15 mouse cellular contexts compared by ENCODE assay signal in the genomic region with DNA sequence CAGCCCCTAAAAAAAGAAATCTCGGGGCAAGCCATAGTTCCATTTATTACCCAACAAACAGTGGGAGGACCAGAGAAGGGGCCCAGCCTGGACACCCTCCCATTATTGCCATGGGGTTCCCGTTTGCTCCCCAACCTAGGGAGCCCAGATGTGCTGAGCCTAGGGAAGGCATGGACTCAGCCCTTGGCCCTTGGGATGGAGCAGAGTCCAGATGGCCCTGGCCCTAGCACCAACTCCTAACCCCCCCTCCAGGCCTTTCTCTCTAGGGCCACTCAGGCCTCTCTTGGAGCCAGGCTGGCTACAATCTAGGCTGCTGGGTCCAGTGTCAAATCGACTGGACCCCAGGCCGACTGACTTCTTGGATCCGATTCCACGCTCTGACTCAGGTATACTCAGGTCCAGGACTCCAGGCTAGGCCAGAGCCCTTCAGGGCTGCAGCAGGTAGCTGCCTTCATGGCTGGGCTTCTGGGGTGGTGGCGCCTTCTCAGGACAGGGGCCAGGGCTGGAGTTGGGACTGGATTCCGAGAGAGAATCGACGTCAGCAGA. TPM values are rescaled to one million over a fixed set of nuclear protein-coding genes. Genes with fewer than 3 reads are reported as not detected.
DNase-seq lines count a peak whose midpoint lies in the region; ATAC-seq and TF ChIP-seq lines count a peak whose summit lies in the region.
"Had no signal": no experiment of that assay in that cellular context is flagged by ENCODE, and none has a peak within 500 bp of the region (broad histone marks: within the 10 kb centered on the region; RNA-seq: fewer than 3 reads in every experiment).

No protein-coding gene starts in this region.

- no peak overlapping the region for H3K4me3 ChIP-seq in kidney, embryonic 14.5 days (ENCODE audit: low read length)
- no peak overlapping the region for H3K4me3 ChIP-seq in forebrain, embryonic 13.5 days
- H3K4me3 ChIP-seq in hindbrain, postnatal 0 days (ENCODE audit: low read length) = 0 out of 2 replicates have a peak overlapping the region, but pooled peaks have one; percentile 61
- peak overlapping the region; percentile 71; the same call in 1 of the 2 replicates for H3K4me3 ChIP-seq in neural tube, embryonic 14.5 days (ENCODE audit: low read depth, low read length)

- peaks cover 28% of the 10 kb centered on the region for H3K4me1 ChIP-seq in kidney, embryonic 14.5 days (ENCODE audit: control insufficient read depth, insufficient read depth, low read length)
- H3K4me1 ChIP-seq in forebrain, embryonic 13.5 days = peaks cover 43% of the 10 kb centered on the region
- H3K4me1 ChIP-seq in hindbrain, postnatal 0 days (ENCODE audit: insufficient read depth, low read length) = peaks cover 41% of the 10 kb centered on the region
- H3K4me1 ChIP-seq in neural tube, embryonic 14.5 days (ENCODE audit: control insufficient read depth, insufficient read depth, low read length) = peaks cover 39% of the 10 kb centered on the region

- no peaks in the 10 kb centered on the region for H3K36me3 ChIP-seq in kidney, embryonic 14.5 days (ENCODE audit: control insufficient read depth, insufficient read depth, low read length)
- peaks cover 16% of the 10 kb centered on the region; the same call in 1 of the 2 replicates for H3K36me3 ChIP-seq in forebrain, embryonic 13.5 days (ENCODE audit: poor library complexity, severe bottlenecking)
- H3K36me3 ChIP-seq in hindbrain, postnatal 0 days (ENCODE audit: insufficient read depth, low read length) = no peaks in the 10 kb centered on the region
- no peaks in the 10 kb centered on the region for H3K36me3 ChIP-seq in neural tube, embryonic 14.5 days (ENCODE audit: control insufficient read depth, insufficient read depth, low read length)
- H3K36me3 ChIP-seq: stomach, embryonic 15.5 days had no signal

- 0 out of 2 replicates have a peak overlapping the region, but pooled peaks have one; percentile 93 for H3K4me2 ChIP-seq in kidney, embryonic 14.5 days (replicated peaks; ENCODE audit: low read depth, low read length)
- peak overlapping the region; percentile 73 for H3K4me2 ChIP-seq in forebrain, embryonic 13.5 days
- peak overlapping the region; percentile 69 for H3K4me2 ChIP-seq in hindbrain, postnatal 0 days (ENCODE audit: low read depth, low read length)
- H3K4me2 ChIP-seq in neural tube, embryonic 14.5 days (ENCODE audit: low read depth, low read length) = peak overlapping the region; percentile 41

- no peak for ATAC-seq in kidney, embryonic 14.5 days (ENCODE audit: low FRiP score, low TSS enrichment)
- ATAC-seq in forebrain, embryonic 13.5 days = no peak
- no peak for ATAC-seq in hindbrain, postnatal 0 days
- ATAC-seq in neural tube, embryonic 14.5 days (ENCODE audit: low read depth) = no peak
- ATAC-seq in megakaryocyte-erythroid progenitor cell, adult 5-6 weeks (replicated peaks; ENCODE audit: low FRiP score, low TSS enrichment, poor library complexity, severe bottlenecking) = no peak
- ATAC-seq: CD4-positive, CD25-positive, alpha-beta regulatory T cell, adult 4 months; Patski had no signal

- H3K9me3 ChIP-seq in kidney, embryonic 14.5 days (ENCODE audit: control insufficient read depth, low read length) = no peaks in the 10 kb centered on the region
- H3K9me3 ChIP-seq in forebrain, embryonic 13.5 days (replicated peaks) = no peaks in the 10 kb centered on the region
- H3K9me3 ChIP-seq in hindbrain, postnatal 0 days (ENCODE audit: low read length) = no peaks in the 10 kb centered on the region
- no peaks in the 10 kb centered on the region for H3K9me3 ChIP-seq in neural tube, embryonic 14.5 days (ENCODE audit: control insufficient read depth, low read length)
- H3K9me3 ChIP-seq: stomach, embryonic 15.5 days had no signal

- no peaks in the 10 kb centered on the region for H3K27me3 ChIP-seq in kidney, embryonic 14.5 days (ENCODE audit: control insufficient read depth, insufficient read depth, low read length)
- peaks cover 11% of the 10 kb centered on the region for H3K27me3 ChIP-seq in forebrain, embryonic 13.5 days
- H3K27me3 ChIP-seq in hindbrain, postnatal 0 days (ENCODE audit: insufficient read depth, low read length) = no peaks in the 10 kb centered on the region
- H3K27me3 ChIP-seq in neural tube, embryonic 14.5 days (ENCODE audit: control insufficient read depth, insufficient read depth, low read length) = no peaks in the 10 kb centered on the region
- H3K27me3 ChIP-seq: Patski had no signal

- TF ChIP-seq CTCF in hindbrain, postnatal 0 days (IDR thresholded peaks at IDR 0.05; ENCODE audit: low read depth) = no peak

- intact Hi-C loops in left cerebral cortex, postnatal 10 days (cut with DNase I) = no loop called here
- intact Hi-C loops in heart, postnatal 14 days (cut with DNase I) = no loop called here

- DNase-seq in kidney, postnatal 36 days = no peak
- no peak for DNase-seq in hindbrain, postnatal 0 days (ENCODE audit: low spot score)
- DNase-seq in left cerebral cortex, postnatal 10 days (ENCODE audit: extremely low spot score in 1 of 2, low spot score in 2 of 2) = no peak
- DNase-seq in heart, postnatal 14 days = no peak
- DNase-seq: kidney, adult 11 months; layer of hippocampus, postnatal 36 days; lung, adult 2 months; right cerebral cortex, adult 18-20 months had no signal

- 91% methylated on average over 10 of the region's 10 CpGs for WGBS in kidney, embryonic 14.5 days
- WGBS in forebrain, embryonic 13.5 days = 93% methylated on average over 10 of the region's 10 CpGs
- 93% methylated on average over 10 of the region's 10 CpGs for WGBS in hindbrain, postnatal 0 days
- 84% methylated on average over 10 of the region's 10 CpGs for WGBS in neural tube, embryonic 14.5 days

- no peak overlapping the region for H3K9ac ChIP-seq in kidney, embryonic 14.5 days (ENCODE audit: low read depth, low read length)
- peak overlapping the region; percentile 96 for H3K9ac ChIP-seq in forebrain, embryonic 13.5 days
- H3K9ac ChIP-seq in hindbrain, postnatal 0 days (replicated peaks; ENCODE audit: low read length) = peak overlapping the region; percentile 93
- H3K9ac ChIP-seq in neural tube, embryonic 14.5 days (replicated peaks; ENCODE audit: low read depth, low read length) = peak overlapping the region; percentile 93
- H3K9ac ChIP-seq: stomach, embryonic 15.5 days had no signal

- H3K27ac ChIP-seq in kidney, embryonic 14.5 days (ENCODE audit: low read depth, low read length) = no peak overlapping the region
- H3K27ac ChIP-seq in forebrain, embryonic 13.5 days = no peak overlapping the region
- H3K27ac ChIP-seq in hindbrain, postnatal 0 days = peak overlapping the region; percentile 88; the same call in 1 of the 2 replicates
- H3K27ac ChIP-seq in neural tube, embryonic 14.5 days (ENCODE audit: low read depth, low read length) = no peak overlapping the region
- H3K27ac ChIP-seq: stomach, embryonic 15.5 days had no signal

RNA-seq across cellular contexts. Expression of a gene that starts 1.9 kb away (rescaled TPM):
- polyA plus RNA-seq in kidney, embryonic 14.5 days (2014; fragmentation: Nextera tagmentation; extraction: Ambion mirVana) = 23.2 and 23.5 TPM in 2 replicates
- polyA plus RNA-seq in forebrain, embryonic 13.5 days (2015; fragmentation: Nextera tagmentation; extraction: Ambion mirVana) = 47.8 and 50.6 TPM in 2 replicates
- 179 and 205 TPM in 2 replicates for total RNA-seq in hindbrain, postnatal 0 days (2014; rRNA removed)
- polyA plus RNA-seq in hindbrain, postnatal 0 days (2015; fragmentation: Nextera tagmentation; extraction: Ambion mirVana) = 139 and 141 TPM in 2 replicates
- 109 and 134 TPM in 2 replicates for polyA plus RNA-seq in neural tube, embryonic 14.5 days (2014; fragmentation: Nextera tagmentation; extraction: Ambion mirVana)
- total RNA-seq in megakaryocyte-erythroid progenitor cell, adult 5-6 weeks (2014; fragmentation: Nextera tagmentation) = not detected in 2 replicates
- not detected in 2 replicates for total RNA-seq in megakaryocyte-erythroid progenitor cell, adult 5-6 weeks (2017)
- 10 to 100 TPM; 61.8 to 62.2 TPM for total RNA-seq in left cerebral cortex, postnatal 10 days (2021)
- 1 to 10 TPM; 4.3 to 4.6 TPM for total RNA-seq in heart, postnatal 14 days (2021)
- polyA plus RNA-seq: CD4-positive, CD25-positive, alpha-beta regulatory T cell, adult 4 months had no signal

RNA-seq across cellular contexts. Expression of a gene that starts 58.6 kb away (rescaled TPM):
- 16.6 and 31.5 TPM in 2 replicates for polyA plus RNA-seq in kidney, embryonic 14.5 days (2014; fragmentation: Nextera tagmentation; extraction: Ambion mirVana)
- 21.1 and 21.8 TPM in 2 replicates for polyA plus RNA-seq in forebrain, embryonic 13.5 days (2015; fragmentation: Nextera tagmentation; extraction: Ambion mirVana)
- 59.3 and 61.9 TPM in 2 replicates for total RNA-seq in hindbrain, postnatal 0 days (2014; rRNA removed)
- polyA plus RNA-seq in hindbrain, postnatal 0 days (2015; fragmentation: Nextera tagmentation; extraction: Ambion mirVana) = 18.5 and 22.1 TPM in 2 replicates
- 15.6 and 19.9 TPM in 2 replicates for polyA plus RNA-seq in neural tube, embryonic 14.5 days (2014; fragmentation: Nextera tagmentation; extraction: Ambion mirVana)
- total RNA-seq in megakaryocyte-erythroid progenitor cell, adult 5-6 weeks (2014; fragmentation: Nextera tagmentation) = not detected in 2 replicates
- total RNA-seq in megakaryocyte-erythroid progenitor cell, adult 5-6 weeks (2017) = not detected in 2 replicates
- total RNA-seq in left cerebral cortex, postnatal 10 days (2021) = 10 to 100 TPM; 57.4 to 75.1 TPM
- total RNA-seq in heart, postnatal 14 days (2021) = 1 to 10 TPM; 2.0 to 5.1 TPM
- polyA plus RNA-seq: CD4-positive, CD25-positive, alpha-beta regulatory T cell, adult 4 months had no signal

Comparison
In these comparisons a context has a peak if more than half of its experiments do, and no peak if none do; other contexts are left out.
1. H3K4me2 ChIP-seq: peak in every context shown above with its lines; median percentile 93 in kidney, embryonic 14.5 days; 73 in forebrain, embryonic 13.5 days; 69 in hindbrain, postnatal 0 days; 41 in neural tube, embryonic 14.5 days.
2. H3K4me3 ChIP-seq: peak in hindbrain, postnatal 0 days (single experiment) and neural tube, embryonic 14.5 days (single experiment); none in kidney, embryonic 14.5 days (single experiment) and forebrain, embryonic 13.5 days (single experiment).
3. RNA of a gene that starts 1.9 kb away (total RNA-seq): 179 to 205 TPM in hindbrain, postnatal 0 days and 61.8 to 62.2 TPM in left cerebral cortex, postnatal 10 days; 4.3 to 4.6 TPM in heart, postnatal 14 days and not detected in megakaryocyte-erythroid progenitor cell, adult 5-6 weeks; every median in the first group is over 10 times any median in the second.